Mouse (Mus musculus): Measurements from ENCODE around the gene Slmap. TPM values are rescaled to one million over a fixed set of nuclear protein-coding genes. Genes with fewer than 3 reads are reported as not detected.
A peak's percentile ranks its signal among the peaks of the same experiment; 100 is the strongest.
"Not testable (repeated sequence)": the region's sequence is repeated elsewhere in the genome, so short reads cannot be mapped to it uniquely, and the experiment has no call there.

Gene Slmap
- polyA plus RNA-seq, 1 experiment from 2014 or later, result 22.3 TPM

DNA sequence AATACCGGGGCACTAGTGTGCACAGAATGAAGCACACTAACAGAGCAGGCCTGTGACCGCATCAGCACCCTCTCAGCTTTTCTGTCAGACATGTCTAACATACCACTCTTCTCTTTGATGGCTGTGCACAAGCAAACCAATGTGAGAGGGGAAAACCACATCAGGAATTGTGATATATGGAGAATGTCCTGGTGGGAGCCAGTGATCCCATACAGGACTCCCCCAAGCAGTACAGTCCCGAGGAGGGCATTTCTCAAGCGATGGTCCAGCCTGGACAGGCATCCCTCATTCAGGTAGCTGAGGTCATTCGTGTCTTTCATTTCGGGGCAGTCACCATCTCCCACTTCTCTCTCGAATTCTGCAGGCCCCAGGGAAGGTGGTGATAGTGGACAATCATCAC lies 128.0 kb downstream of the Slmap start:
- H3K4me3 ChIP-seq (ENCODE audit: low read depth, low read length), result no peak overlapping the region
- no peaks in the 10 kb centered on the region for H3K27me3 ChIP-seq (ENCODE audit: control insufficient read depth, insufficient read depth, low read length)
- no peak overlapping the region for H3K9ac ChIP-seq (replicated peaks; ENCODE audit: low read length)
- H3K27ac ChIP-seq (replicated peaks; ENCODE audit: low read depth, low read length), result no peak overlapping the region
- no peaks in the 10 kb centered on the region for H3K9me3 ChIP-seq (replicated peaks; ENCODE audit: control insufficient read depth, low read length)
- no peak overlapping the region for H3K4me2 ChIP-seq (ENCODE audit: low read depth, low read length)
- DNase-seq (ENCODE audit: low spot score) (no peak), ATAC-seq (replicated peaks; ENCODE audit: insufficient number of reproducible peaks, low FRiP score, low TSS enrichment, low read depth) (no peak)
- no peaks in the 10 kb centered on the region; the same call in 1 of the 2 replicates for H3K36me3 ChIP-seq (replicated peaks; ENCODE audit: control insufficient read depth, insufficient read depth, low read depth, low read length)
- WGBS, result 95% methylated on average over 7 of the region's 7 CpGs
- H3K4me1 ChIP-seq (ENCODE audit: control insufficient read depth, insufficient read depth, low read length), result no peaks in the 10 kb centered on the region

DNA sequence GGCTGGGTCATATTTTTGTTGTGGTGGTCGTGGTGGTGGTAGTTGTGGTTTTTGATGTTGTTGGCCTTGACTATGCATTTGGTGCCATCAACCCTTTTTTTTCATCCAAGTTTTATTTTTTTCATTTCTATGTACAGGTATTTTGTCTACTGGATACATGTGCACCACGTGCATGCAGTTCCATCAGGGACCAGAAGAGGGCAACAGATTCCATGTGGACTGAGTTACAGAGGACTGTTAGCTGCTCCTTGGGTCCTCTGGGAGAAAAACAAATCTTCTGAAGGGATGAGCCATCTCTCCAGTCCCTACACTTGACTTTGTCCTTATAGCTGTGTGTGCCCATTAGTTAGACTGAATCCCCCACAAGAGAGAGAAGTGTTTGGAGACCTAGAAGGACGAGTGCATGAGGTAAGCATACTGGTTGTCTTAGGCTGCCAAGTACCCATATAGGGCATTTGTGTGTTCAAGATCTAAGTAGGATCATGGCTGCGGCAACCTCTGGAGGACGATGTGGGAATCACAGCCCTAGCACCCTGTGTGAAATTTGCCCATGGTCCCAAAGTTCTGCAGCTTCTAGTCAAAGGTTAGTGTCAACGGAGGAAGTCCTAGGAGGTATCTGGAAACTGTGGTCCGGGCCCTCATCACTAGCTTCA lies 136.1 kb downstream of the Slmap start:
- ATAC-seq (replicated peaks; ENCODE audit: insufficient number of reproducible peaks, low FRiP score, low TSS enrichment, low read depth) (no peak), DNase-seq (ENCODE audit: low spot score) (no peak)
- WGBS, result 94% methylated on average over 7 of the region's 7 CpGs
- Histone ChIP-seq H3K9ac (replicated peaks; ENCODE audit: low read length) (no peak overlapping the region), H3K36me3 (replicated peaks; ENCODE audit: control insufficient read depth, insufficient read depth, low read depth, low read length) (no peaks in the 10 kb centered on the region), H3K4me2 (ENCODE audit: low read depth, low read length) (no peak overlapping the region), H3K4me3 (ENCODE audit: low read depth, low read length) (no peak overlapping the region), H3K27ac (replicated peaks; ENCODE audit: low read depth, low read length) (no peak overlapping the region), H3K27me3 (ENCODE audit: control insufficient read depth, insufficient read depth, low read length) (no peaks in the 10 kb centered on the region), H3K9me3 (replicated peaks; ENCODE audit: control insufficient read depth, low read length) (no peaks in the 10 kb centered on the region; the same call in 1 of the 2 replicates), H3K4me1 (ENCODE audit: control insufficient read depth, insufficient read depth, low read length) (no peaks in the 10 kb centered on the region)

DNA sequence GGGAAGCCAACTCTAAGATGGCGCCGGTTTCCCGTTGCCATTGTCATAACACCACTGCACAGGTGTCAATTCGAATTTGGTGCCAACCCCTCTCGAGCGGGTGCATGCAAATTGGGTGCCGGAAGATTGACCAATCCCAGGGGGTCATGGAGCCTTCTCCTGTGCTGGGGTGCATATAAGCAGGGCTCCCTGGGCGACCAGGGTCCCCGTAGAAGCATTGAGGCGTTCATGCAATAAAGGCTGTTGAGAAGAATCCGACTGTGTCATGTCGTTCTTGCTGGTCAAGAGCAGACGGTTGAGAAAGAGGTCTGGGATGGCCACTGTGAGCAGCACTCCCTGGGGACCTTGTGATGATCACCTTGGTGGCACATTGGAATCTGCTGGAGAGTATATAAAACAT lies 142.9 kb downstream of the Slmap start:
- DNase-seq (ENCODE audit: low spot score) (no peak), ATAC-seq (replicated peaks; ENCODE audit: insufficient number of reproducible peaks, low FRiP score, low TSS enrichment, low read depth) (no peak)
- Histone ChIP-seq H3K27ac (replicated peaks; ENCODE audit: low read depth, low read length) (no peak overlapping the region), H3K27me3 (ENCODE audit: control insufficient read depth, insufficient read depth, low read length) (no peaks in the 10 kb centered on the region), H3K9ac (replicated peaks; ENCODE audit: low read length) (no peak overlapping the region), H3K36me3 (replicated peaks; ENCODE audit: control insufficient read depth, insufficient read depth, low read depth, low read length) (no peaks in the 10 kb centered on the region), H3K9me3 (replicated peaks; ENCODE audit: control insufficient read depth, low read length) (no peaks in the 10 kb centered on the region), H3K4me1 (ENCODE audit: control insufficient read depth, insufficient read depth, low read length) (no peaks in the 10 kb centered on the region), H3K4me3 (ENCODE audit: low read depth, low read length) (no peak overlapping the region), H3K4me2 (ENCODE audit: low read depth, low read length) (no peak overlapping the region)
- WGBS, result 88% methylated on average over 13 of the region's 13 CpGs

DNA sequence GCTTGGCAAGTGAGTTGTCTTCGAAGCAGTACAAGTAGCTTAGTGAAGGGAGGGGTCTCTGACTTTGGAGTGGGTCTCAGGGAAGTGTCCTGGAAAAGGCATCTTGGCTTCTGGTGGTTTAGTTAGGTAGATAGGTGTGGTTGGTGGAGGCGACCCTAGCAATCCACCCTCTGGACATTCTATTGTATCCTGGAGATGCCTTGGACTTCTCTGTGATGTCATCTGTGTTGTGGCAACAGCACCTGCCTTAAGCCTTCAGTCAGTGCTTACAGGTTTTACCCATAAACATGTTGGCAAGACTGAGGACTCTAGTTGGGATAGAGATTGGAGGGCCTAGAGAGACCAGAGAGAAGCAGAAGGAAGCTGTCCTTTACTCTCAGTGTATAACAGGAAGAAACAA lies 145.8 kb downstream of the Slmap start:
- H3K9me3 ChIP-seq (replicated peaks; ENCODE audit: control insufficient read depth, low read length); H3K9ac ChIP-seq (replicated peaks; ENCODE audit: low read length); DNase-seq (ENCODE audit: low spot score); H3K4me3 ChIP-seq (ENCODE audit: low read depth, low read length); H3K27me3 ChIP-seq (ENCODE audit: control insufficient read depth, insufficient read depth, low read length); ATAC-seq (replicated peaks; ENCODE audit: insufficient number of reproducible peaks, low FRiP score, low TSS enrichment, low read depth); H3K4me1 ChIP-seq (ENCODE audit: control insufficient read depth, insufficient read depth, low read length); H3K27ac ChIP-seq (replicated peaks; ENCODE audit: low read depth, low read length); H3K4me2 ChIP-seq (ENCODE audit: low read depth, low read length); H3K36me3 ChIP-seq (replicated peaks; ENCODE audit: control insufficient read depth, insufficient read depth, low read depth, low read length): not testable (repeated sequence)
- 87% methylated on average over 2 of the region's 2 CpGs for WGBS

DNA sequence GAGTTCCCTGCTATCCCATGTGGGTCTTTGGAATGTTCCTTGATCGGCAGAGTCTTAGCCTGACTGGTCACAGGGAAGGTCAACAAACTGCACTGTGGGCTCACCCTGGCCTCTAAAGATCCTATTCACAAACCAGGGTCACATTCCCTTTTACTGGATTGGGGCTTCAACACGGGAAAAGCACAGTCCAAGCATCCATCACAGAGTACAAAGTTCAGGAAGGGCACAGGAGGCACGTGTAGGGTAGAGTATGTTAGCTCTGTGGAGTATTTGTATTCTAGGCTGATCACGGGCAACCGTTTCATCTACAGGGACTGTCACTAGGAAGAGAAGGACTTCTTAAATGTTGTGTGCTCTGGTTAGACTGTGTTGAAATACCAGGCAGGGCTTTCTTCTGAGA lies 147.7 kb downstream of the Slmap start:
- H3K27ac ChIP-seq (replicated peaks; ENCODE audit: low read depth, low read length); DNase-seq (ENCODE audit: low spot score); H3K36me3 ChIP-seq (replicated peaks; ENCODE audit: control insufficient read depth, insufficient read depth, low read depth, low read length); H3K9ac ChIP-seq (replicated peaks; ENCODE audit: low read length); H3K27me3 ChIP-seq (ENCODE audit: control insufficient read depth, insufficient read depth, low read length); H3K9me3 ChIP-seq (replicated peaks; ENCODE audit: control insufficient read depth, low read length); H3K4me3 ChIP-seq (ENCODE audit: low read depth, low read length); H3K4me2 ChIP-seq (ENCODE audit: low read depth, low read length); ATAC-seq (replicated peaks; ENCODE audit: insufficient number of reproducible peaks, low FRiP score, low TSS enrichment, low read depth); H3K4me1 ChIP-seq (ENCODE audit: control insufficient read depth, insufficient read depth, low read length): not testable (repeated sequence)
- 54% methylated on average over 5 of the region's 5 CpGs for WGBS

GRCm38 (mm10) chr14:26385659-26386058 lies 149.1 kb downstream of the Slmap start:
- not testable (repeated sequence) for H3K9ac ChIP-seq (replicated peaks; ENCODE audit: low read length); H3K27me3 ChIP-seq (ENCODE audit: control insufficient read depth, insufficient read depth, low read length); DNase-seq (ENCODE audit: low spot score); H3K27ac ChIP-seq (replicated peaks; ENCODE audit: low read depth, low read length); H3K4me2 ChIP-seq (ENCODE audit: low read depth, low read length); H3K9me3 ChIP-seq (replicated peaks; ENCODE audit: control insufficient read depth, low read length); H3K4me1 ChIP-seq (ENCODE audit: control insufficient read depth, insufficient read depth, low read length); ATAC-seq (replicated peaks; ENCODE audit: insufficient number of reproducible peaks, low FRiP score, low TSS enrichment, low read depth); H3K36me3 ChIP-seq (replicated peaks; ENCODE audit: control insufficient read depth, insufficient read depth, low read depth, low read length); H3K4me3 ChIP-seq (ENCODE audit: low read depth, low read length)
- 87% methylated on average over 2 of the region's 2 CpGs for WGBS

DNA sequence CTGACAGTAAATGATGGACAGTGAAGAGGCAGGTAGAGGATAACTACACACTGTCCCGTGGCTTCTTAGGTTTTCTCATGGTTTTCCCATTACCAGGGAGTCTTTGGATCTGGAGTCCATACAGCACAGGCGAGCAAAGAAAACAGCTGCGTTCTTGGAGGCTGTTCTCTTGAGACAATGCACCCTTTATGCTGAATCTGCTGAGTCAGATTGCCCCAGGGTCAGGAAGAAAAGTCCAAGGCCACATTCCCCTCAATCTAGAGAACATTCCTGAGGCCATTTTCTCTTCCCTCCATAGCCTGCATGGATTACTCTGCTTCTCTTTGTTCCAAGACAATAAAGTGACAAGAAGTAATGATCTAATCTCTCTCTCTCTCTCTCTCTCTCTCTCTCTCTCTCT lies 155.7 kb downstream of the Slmap start:
- Histone ChIP-seq H3K9ac (replicated peaks; ENCODE audit: low read length) (no peak overlapping the region), H3K9me3 (replicated peaks; ENCODE audit: control insufficient read depth, low read length) (no peaks in the 10 kb centered on the region), H3K4me3 (ENCODE audit: low read depth, low read length) (no peak overlapping the region), H3K27ac (replicated peaks; ENCODE audit: low read depth, low read length) (no peak overlapping the region), H3K36me3 (replicated peaks; ENCODE audit: control insufficient read depth, insufficient read depth, low read depth, low read length) (no peaks in the 10 kb centered on the region), H3K4me2 (ENCODE audit: low read depth, low read length) (no peak overlapping the region), H3K4me1 (ENCODE audit: control insufficient read depth, insufficient read depth, low read length) (no peaks in the 10 kb centered on the region), H3K27me3 (ENCODE audit: control insufficient read depth, insufficient read depth, low read length) (no peaks in the 10 kb centered on the region)
- WGBS, result 14% methylated on average over 3 of the region's 3 CpGs
- ATAC-seq (replicated peaks; ENCODE audit: insufficient number of reproducible peaks, low FRiP score, low TSS enrichment, low read depth), result no peak
- DNase-seq (ENCODE audit: low spot score), result peak; percentile 30

- WGBS, result 5% methylated on average over 2 of the region's 2 CpGs
- H3K4me2 ChIP-seq (ENCODE audit: low read depth, low read length), result no peak overlapping the region
- H3K27ac ChIP-seq (replicated peaks; ENCODE audit: low read depth, low read length), result no peak overlapping the region
- peak; percentile 82 for DNase-seq (ENCODE audit: low spot score)
- H3K9ac ChIP-seq (replicated peaks; ENCODE audit: low read length), result no peak overlapping the region
- no peaks in the 10 kb centered on the region for H3K36me3 ChIP-seq (replicated peaks; ENCODE audit: control insufficient read depth, insufficient read depth, low read depth, low read length)
- H3K4me3 ChIP-seq (ENCODE audit: low read depth, low read length), result no peak overlapping the region
- H3K4me1 ChIP-seq (ENCODE audit: control insufficient read depth, insufficient read depth, low read length), result no peaks in the 10 kb centered on the region
- no peak for ATAC-seq (replicated peaks; ENCODE audit: insufficient number of reproducible peaks, low FRiP score, low TSS enrichment, low read depth)
- H3K27me3 ChIP-seq (ENCODE audit: control insufficient read depth, insufficient read depth, low read length), result no peaks in the 10 kb centered on the region
- H3K9me3 ChIP-seq (replicated peaks; ENCODE audit: control insufficient read depth, low read length), result no peaks in the 10 kb centered on the region
Observed at GRCm38 (mm10) chr14:26376652-26377051, 158.1 kb downstream of the Slmap start.
